Mouse (Mus musculus) bone marrow macrophage, adult 2 months (primary cell): ENCODE data around the gene Wdr95.

Experiments used
- CTCF ChIP-seq: IDR thresholded peaks from 2 replicates; pipeline ENCODE4 v1.5.1; 2012; ENCODE audit warnings: low read depth, mild to moderate bottlenecking, low read length, moderate library complexity
- POLR2A ChIP-seq: IDR thresholded peaks from 2 replicates; pipeline ENCODE4 v1.6.1; 2012; ENCODE audit warnings: mild to moderate bottlenecking, low read depth, low read length, borderline replicate concordance

DNA sequence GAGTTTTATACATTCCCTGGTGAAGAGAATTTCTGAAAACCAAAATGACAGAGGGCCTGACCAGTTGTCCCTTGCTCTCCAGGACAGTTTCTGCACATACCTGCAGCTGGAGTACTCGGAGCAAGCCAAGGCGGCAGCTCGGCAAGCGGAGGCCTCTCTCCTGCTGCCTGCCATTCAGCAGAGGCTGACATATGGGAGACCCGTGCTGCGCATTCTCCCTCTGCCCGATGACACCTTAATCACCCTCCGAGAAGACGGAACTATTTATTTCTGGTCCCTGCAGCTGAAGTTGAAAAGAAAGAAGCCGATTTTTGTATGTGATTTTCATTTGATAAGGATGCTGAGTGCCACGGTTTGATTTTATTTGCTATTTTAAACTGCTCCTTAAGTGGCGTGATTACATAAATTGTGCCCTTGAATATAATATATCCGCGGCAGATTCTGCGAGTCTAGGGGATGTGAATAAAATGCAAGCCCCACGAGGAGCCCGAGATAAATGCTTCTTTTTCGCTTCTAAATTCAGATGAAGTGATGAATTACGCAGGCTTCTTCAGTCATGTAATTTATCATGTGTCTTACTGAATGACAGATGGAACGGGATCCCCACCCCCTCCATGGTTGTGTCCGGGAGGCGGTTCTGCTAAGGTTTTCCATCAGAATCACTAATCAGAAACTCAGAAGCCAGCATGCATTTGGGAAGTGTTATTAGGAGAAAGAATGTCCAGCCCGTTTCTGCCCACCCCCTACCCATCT, 24.9 kb upstream of the Wdr95 start:
- TF ChIP-seq CTCF (no peak), POLR2A (no peak)
